Mouse (Mus musculus) MEL (cell line): ENCODE data around the gene Ccdc141.
A peak's percentile ranks its signal among the peaks of the same experiment; 100 is the strongest.

ENCODE experiments used
- BHLHE40 ChIP-seq: IDR thresholded peaks from 2 replicates; pipeline ENCODE4 v1.6.1; 2012; ENCODE audit warnings: low read depth, mild to moderate bottlenecking, inconsistent platforms, low read length, improper control_type of control experiment, borderline replicate concordance
- CTCF ChIP-seq, 3 experiments: IDR thresholded peaks in 2 of 3; conservative IDR thresholded peaks in 1 of 3; 2 replicates each; pipeline ENCODE4 v1.5.1; 2011 to 2012; ENCODE audit warnings: low read length in 3 of 3, low read depth in 2 of 3, mild to moderate bottlenecking in 2 of 3, improper control_type of control experiment in 1 of 3, inconsistent platforms in 1 of 3, mixed read lengths in 1 of 3, moderate library complexity in 1 of 3; ENCODE audit not compliant: control insufficient read depth in 1 of 3, insufficient read depth in 1 of 3, poor library complexity in 1 of 3, severe bottlenecking in 1 of 3
- KAT2A ChIP-seq: conservative IDR thresholded peaks from 2 replicates; pipeline ENCODE4 v1.6.1; 2012; ENCODE audit warnings: low read depth, low read length, improper control_type of control experiment, inconsistent platforms
- MAFK ChIP-seq: IDR thresholded peaks from 2 replicates; pipeline ENCODE4 v1.6.1; 2011; ENCODE audit warnings: low read depth, mild to moderate bottlenecking, low read length, improper control_type of control experiment, borderline replicate concordance
- MAX ChIP-seq: IDR thresholded peaks from 2 replicates; pipeline ENCODE4 v1.6.1; 2011; ENCODE audit warnings: low read length, improper control_type of control experiment
- MAZ ChIP-seq: IDR thresholded peaks from 2 replicates; pipeline ENCODE4 v1.6.1; 2012; ENCODE audit warnings: low read depth, mild to moderate bottlenecking, inconsistent platforms, low read length, improper control_type of control experiment
- MYB ChIP-seq: IDR thresholded peaks from 2 replicates; pipeline ENCODE4 v1.6.1; 2011; ENCODE audit warnings: mild to moderate bottlenecking, low read depth, low read length, improper control_type of control experiment
- POLR2A ChIP-seq, 2 experiments: IDR thresholded peaks; 2 replicates each; pipeline ENCODE4 v1.6.1; 2011 to 2012; ENCODE audit warnings: low read length in 2 of 2, mild to moderate bottlenecking in 2 of 2, control low read depth in 1 of 2, improper control_type of control experiment in 1 of 2, low read depth in 1 of 2, moderate library complexity in 1 of 2; ENCODE audit not compliant: control insufficient read depth in 1 of 2, insufficient read depth in 1 of 2, poor library complexity in 1 of 2
- RCOR1 ChIP-seq: IDR thresholded peaks from 2 replicates; pipeline ENCODE4 v1.6.1; 2012; ENCODE audit warnings: low read depth, mild to moderate bottlenecking, inconsistent platforms, low read length, improper control_type of control experiment
- SMC3 ChIP-seq: IDR thresholded peaks from 2 replicates; pipeline ENCODE4 v1.6.1; 2011; ENCODE audit warnings: low read depth, low read length, improper control_type of control experiment
- USF2 ChIP-seq, 2 experiments: IDR thresholded peaks; 2 replicates each; pipeline ENCODE4 v1.6.1; 2011 to 2012; ENCODE audit warnings: improper control_type of control experiment in 2 of 2, low read length in 2 of 2, borderline replicate concordance in 1 of 2, inconsistent platforms in 1 of 2, low read depth in 1 of 2, mild to moderate bottlenecking in 1 of 2; ENCODE audit not compliant: insufficient read depth in 1 of 2
- ZC3H11A ChIP-seq: IDR thresholded peaks from 2 replicates; pipeline ENCODE4 v1.6.1; 2012; ENCODE audit warnings: low read depth, mild to moderate bottlenecking, inconsistent platforms, low read length, improper control_type of control experiment
- ZNF384 ChIP-seq: IDR thresholded peaks from 2 replicates; pipeline ENCODE4 v1.6.1; 2012; ENCODE audit warnings: low read depth, mild to moderate bottlenecking, inconsistent platforms, low read length, improper control_type of control experiment

GRCm38 (mm10) chr2:77154080-77154479 lies 16.4 kb downstream of the Ccdc141 start:
- TF ChIP-seq CTCF (IDR thresholded peaks at IDR 0.05 in 2 of 3, conservative IDR thresholded peaks at IDR 0.05 in 1 of 3; ENCODE audit: control insufficient read depth in 1 of 3, insufficient read depth in 1 of 3, low read depth in 2 of 3, low read length in 3 of 3, poor library complexity in 1 of 3, severe bottlenecking in 1 of 3) (no peak), MAX (no peak), POLR2A (IDR thresholded peaks at IDR 0.05; ENCODE audit: control insufficient read depth in 1 of 2, insufficient read depth in 1 of 2, low read depth in 1 of 2, low read length in 2 of 2, poor library complexity in 1 of 2) (no peak), ZNF384 (no peak), BHLHE40 (0 out of 2 replicates have a peak, but pooled peaks have one; percentile 23), SMC3 (no peak), ZC3H11A (no peak), MYB (no peak), USF2 (IDR thresholded peaks at IDR 0.05; ENCODE audit: borderline replicate concordance in 1 of 2, insufficient read depth in 1 of 2, low read depth in 1 of 2, low read length in 2 of 2) (no peak), MAFK (no peak), MAZ (no peak), KAT2A (no peak), RCOR1 (peak; percentile 49; the same call in 1 of the 2 replicates)
